Mouse (Mus musculus): ENCODE data around the gene Pcolce.
A peak's percentile ranks its signal among the peaks of the same experiment; 100 is the strongest.

Gene Pcolce

DNA sequence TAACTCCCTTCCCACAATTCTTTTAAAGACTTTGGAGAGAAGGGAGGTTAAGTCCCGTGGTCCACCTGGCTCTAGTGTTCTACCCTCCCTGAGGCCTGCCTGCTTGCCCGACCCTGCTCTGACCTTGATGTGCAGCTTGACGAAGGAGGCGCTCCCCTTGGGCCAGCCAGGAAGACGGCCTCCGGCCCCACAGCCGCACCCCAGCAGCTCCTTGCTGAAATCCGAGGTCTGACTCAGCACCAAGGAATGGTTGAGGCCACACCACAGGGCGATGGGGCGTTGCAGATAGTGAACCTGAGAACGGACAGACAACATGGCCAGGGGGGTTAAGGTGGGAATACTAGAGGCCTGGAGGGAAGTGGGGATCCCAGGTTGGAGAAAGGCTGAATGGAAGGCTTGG, at the start of gene Pcolce:
Pcolce (minus strand) TSS at position 235 of the 400 bp plus-strand sequence.
- H3K36me3 ChIP-seq (ENCODE audit: control insufficient read depth, insufficient read depth, low read length, poor library complexity, severe bottlenecking): peaks cover 1% of the 10 kb centered on the region; the same call in 1 of the 2 replicates
- H3K27me3 ChIP-seq (ENCODE audit: control insufficient read depth, insufficient read depth, low read length, poor library complexity, severe bottlenecking): no peaks in the 10 kb centered on the region
- no peak for DNase-seq (ENCODE audit: low read depth, low spot score)

- no peak for DNase-seq (ENCODE audit: low read depth, low spot score)
- Histone ChIP-seq H3K36me3 (ENCODE audit: control insufficient read depth, insufficient read depth, low read length, poor library complexity, severe bottlenecking) (peaks cover 10% of the 10 kb centered on the region), H3K27me3 (ENCODE audit: control insufficient read depth, insufficient read depth, low read length, poor library complexity, severe bottlenecking) (no peaks in the 10 kb centered on the region)
Observed at GRCm38 (mm10) chr5:137663057-137663456, 49.5 kb upstream of the Pcolce start.

DNA sequence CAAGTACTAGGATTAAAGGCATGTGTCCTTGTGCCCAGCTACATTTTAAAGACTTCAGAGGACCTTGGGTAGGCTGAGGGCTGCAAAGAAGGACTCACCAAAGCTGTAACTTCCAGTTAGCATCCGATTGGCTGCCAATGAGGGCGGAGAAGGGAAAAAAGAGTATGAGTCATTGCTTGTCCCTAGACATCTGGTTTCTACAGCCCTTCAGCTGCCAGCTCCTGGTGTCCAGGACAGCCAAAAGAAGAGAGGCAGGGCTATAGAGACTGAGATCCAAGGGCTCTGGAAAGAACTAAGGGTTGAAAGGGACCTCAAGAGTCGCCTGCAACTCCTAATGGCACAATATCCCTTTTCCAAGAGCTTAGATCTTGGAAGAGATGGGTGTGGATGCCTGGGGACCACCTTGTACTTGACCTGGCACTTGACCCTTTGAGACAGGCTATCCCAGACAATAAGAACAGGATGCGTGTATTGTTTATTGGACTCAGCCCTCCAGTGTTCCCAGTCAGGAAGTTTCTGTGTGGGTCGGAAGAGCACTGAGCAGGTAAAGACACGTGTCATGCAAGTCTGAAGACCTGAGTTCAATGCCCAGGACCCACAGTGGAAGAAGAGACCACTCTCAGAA, 46.6 kb upstream of the Pcolce start:
- Histone ChIP-seq H3K27me3 (ENCODE audit: control insufficient read depth, insufficient read depth, low read length, poor library complexity, severe bottlenecking) (no peaks in the 10 kb centered on the region), H3K36me3 (ENCODE audit: control insufficient read depth, insufficient read depth, low read length, poor library complexity, severe bottlenecking) (peaks cover 10% of the 10 kb centered on the region)
- no peak for DNase-seq (ENCODE audit: low read depth, low spot score)

DNA sequence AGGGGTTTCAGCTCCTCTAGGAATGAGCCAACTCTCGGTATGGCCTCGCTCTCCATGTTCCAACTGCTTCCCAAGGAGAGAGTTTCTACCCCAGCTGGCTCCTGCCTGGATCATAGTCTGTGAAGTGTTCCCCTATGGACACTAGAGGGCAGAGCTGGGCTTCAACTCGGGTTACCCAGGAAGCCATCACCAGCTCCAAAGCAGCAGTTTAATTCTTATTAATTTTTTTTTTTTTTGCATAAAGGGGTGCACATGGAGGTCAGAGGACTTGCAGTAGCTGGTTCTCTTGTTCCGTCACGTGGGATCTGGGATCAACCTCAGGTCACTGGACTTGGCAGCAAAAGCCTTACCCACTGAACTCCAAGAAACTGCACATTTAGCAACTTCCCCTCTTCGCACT, 43.4 kb upstream of the Pcolce start:
- peaks cover 5% of the 10 kb centered on the region; the same call in 1 of the 2 replicates for H3K36me3 ChIP-seq (ENCODE audit: control insufficient read depth, insufficient read depth, low read length, poor library complexity, severe bottlenecking)
- DNase-seq (ENCODE audit: low read depth, low spot score): peak; percentile 79
- no peaks in the 10 kb centered on the region for H3K27me3 ChIP-seq (ENCODE audit: control insufficient read depth, insufficient read depth, low read length, poor library complexity, severe bottlenecking)

GRCm38 (mm10) chr5:137654746-137655145, 41.2 kb upstream of the Pcolce start:
- no peaks in the 10 kb centered on the region for H3K27me3 ChIP-seq (ENCODE audit: control insufficient read depth, insufficient read depth, low read length, poor library complexity, severe bottlenecking)
- peaks cover under 1% of the 10 kb centered on the region; the same call in 1 of the 2 replicates for H3K36me3 ChIP-seq (ENCODE audit: control insufficient read depth, insufficient read depth, low read length, poor library complexity, severe bottlenecking)
- DNase-seq (ENCODE audit: low read depth, low spot score): peak; percentile 59

DNA sequence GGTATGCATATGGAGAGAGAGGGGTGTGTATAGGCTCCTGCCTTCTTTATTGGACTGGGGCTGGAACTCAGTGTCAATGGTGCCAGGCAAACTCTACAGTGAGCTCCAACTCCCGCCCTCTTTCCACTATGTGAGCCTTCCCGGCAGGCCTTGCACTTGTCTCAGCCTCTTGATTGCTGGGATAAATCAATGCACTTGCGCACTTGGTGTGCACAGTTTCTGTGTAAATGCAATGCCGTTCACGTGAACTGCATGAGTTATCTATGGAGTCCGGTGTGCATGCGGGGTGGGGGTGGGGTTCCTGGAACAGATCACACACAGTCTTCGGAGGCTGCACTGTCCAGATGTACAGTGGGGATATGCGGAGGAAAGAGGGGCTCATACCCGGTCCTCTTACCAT, 39.8 kb upstream of the Pcolce start:
- Histone ChIP-seq H3K27me3 (ENCODE audit: control insufficient read depth, insufficient read depth, low read length, poor library complexity, severe bottlenecking) (no peaks in the 10 kb centered on the region), H3K36me3 (ENCODE audit: control insufficient read depth, insufficient read depth, low read length, poor library complexity, severe bottlenecking) (no peaks in the 10 kb centered on the region)
- no peak for DNase-seq (ENCODE audit: low read depth, low spot score)

GRCm38 (mm10) chr5:137652474-137652873, 38.9 kb upstream of the Pcolce start:
- DNase-seq (ENCODE audit: low read depth, low spot score): peak; percentile 75
- Histone ChIP-seq H3K27me3 (ENCODE audit: control insufficient read depth, insufficient read depth, low read length, poor library complexity, severe bottlenecking) (no peaks in the 10 kb centered on the region), H3K36me3 (ENCODE audit: control insufficient read depth, insufficient read depth, low read length, poor library complexity, severe bottlenecking) (no peaks in the 10 kb centered on the region)

DNA sequence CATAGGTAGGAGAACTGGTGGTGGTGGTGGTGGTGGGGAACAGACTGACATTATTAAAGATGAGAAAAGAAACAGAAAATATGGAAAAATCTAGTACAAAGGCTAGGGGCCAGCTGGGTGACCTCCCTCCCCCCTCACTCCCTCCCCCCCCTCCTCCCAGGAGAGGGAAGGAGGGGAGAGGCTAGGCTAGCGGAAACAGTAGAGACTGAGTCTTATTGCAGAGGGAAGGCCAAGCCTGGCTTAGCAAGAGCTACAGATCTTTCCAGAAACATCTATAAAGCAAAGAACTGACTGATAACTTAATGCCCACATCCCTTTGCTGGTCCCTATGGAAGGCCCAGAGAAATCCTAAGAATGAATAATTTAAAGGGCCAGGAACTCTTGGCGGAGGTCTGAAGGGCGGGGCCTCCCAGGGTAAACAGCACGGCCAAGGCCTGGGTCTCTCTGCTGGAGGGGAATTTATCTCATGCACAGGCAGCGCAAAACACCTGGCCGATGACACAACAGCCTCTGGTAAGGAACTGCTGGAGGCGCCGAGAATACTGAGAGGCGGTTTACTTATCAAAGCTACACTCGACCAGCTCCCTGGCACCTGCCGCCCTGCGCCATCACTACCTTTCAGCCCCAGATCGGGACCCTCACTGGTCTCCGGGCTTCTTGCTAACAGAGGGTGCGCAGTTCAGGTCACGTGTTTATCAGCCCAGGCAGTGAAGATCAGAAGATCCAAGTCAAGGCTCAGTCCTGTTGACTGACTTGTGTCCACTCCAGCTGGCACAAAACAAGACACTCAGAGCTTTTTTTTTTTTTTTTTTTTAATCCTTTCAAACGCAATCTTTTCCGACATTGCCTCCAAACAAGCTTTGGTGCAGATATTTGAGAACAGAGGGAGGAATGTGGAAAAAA, 36.3 kb upstream of the Pcolce start:
- no peaks in the 10 kb centered on the region for H3K36me3 ChIP-seq (ENCODE audit: control insufficient read depth, insufficient read depth, low read length, poor library complexity, severe bottlenecking)

DNA sequence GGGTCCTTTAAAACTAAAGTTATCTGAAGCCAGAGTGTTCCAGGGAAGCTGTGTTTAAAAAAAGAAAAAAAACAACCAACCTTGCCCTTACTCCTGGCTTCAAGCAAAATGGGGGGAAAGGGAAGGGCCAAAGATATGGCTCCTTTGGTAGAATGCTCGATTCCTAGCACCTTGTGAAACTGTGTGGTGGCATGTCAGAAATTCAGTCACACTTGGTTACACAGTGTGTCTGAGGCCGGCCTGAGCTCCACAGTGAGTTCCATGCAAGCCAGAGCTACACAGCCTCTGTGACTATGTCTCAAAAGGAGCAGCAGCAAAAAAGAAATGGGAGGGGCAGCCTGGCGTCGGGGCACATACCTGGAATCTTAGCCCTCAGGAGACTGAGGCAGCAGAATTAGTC, 35.7 kb upstream of the Pcolce start:
- H3K36me3 ChIP-seq (ENCODE audit: control insufficient read depth, insufficient read depth, low read length, poor library complexity, severe bottlenecking): no peaks in the 10 kb centered on the region
- no peak for DNase-seq (ENCODE audit: low read depth, low spot score)
- no peaks in the 10 kb centered on the region for H3K27me3 ChIP-seq (ENCODE audit: control insufficient read depth, insufficient read depth, low read length, poor library complexity, severe bottlenecking)

More for the DNA sequence above, 36.3 kb upstream of the Pcolce start:
- H3K27me3 ChIP-seq (ENCODE audit: control insufficient read depth, insufficient read depth, low read length, poor library complexity, severe bottlenecking): no peaks in the 10 kb centered on the region
- no peak for DNase-seq (ENCODE audit: low read depth, low spot score)

GRCm38 (mm10) chr5:137647827-137648601, 34.4 kb upstream of the Pcolce start:
- H3K36me3 ChIP-seq (ENCODE audit: control insufficient read depth, insufficient read depth, low read length, poor library complexity, severe bottlenecking): no peaks in the 10 kb centered on the region
- peak; percentile 42 for DNase-seq (ENCODE audit: low read depth, low spot score)
- no peaks in the 10 kb centered on the region for H3K27me3 ChIP-seq (ENCODE audit: control insufficient read depth, insufficient read depth, low read length, poor library complexity, severe bottlenecking)

- peak; percentile 47 for DNase-seq (ENCODE audit: low read depth, low spot score)
- H3K36me3 ChIP-seq (ENCODE audit: control insufficient read depth, insufficient read depth, low read length, poor library complexity, severe bottlenecking): peaks cover 9% of the 10 kb centered on the region
- no peaks in the 10 kb centered on the region for H3K27me3 ChIP-seq (ENCODE audit: control insufficient read depth, insufficient read depth, low read length, poor library complexity, severe bottlenecking)
Observed at GRCm38 (mm10) chr5:137645652-137646091, 32.1 kb upstream of the Pcolce start, which contains the start of gene Irs3. Gene Irs3, minus strand, starts transcription at chr5:137645714.

DNA sequence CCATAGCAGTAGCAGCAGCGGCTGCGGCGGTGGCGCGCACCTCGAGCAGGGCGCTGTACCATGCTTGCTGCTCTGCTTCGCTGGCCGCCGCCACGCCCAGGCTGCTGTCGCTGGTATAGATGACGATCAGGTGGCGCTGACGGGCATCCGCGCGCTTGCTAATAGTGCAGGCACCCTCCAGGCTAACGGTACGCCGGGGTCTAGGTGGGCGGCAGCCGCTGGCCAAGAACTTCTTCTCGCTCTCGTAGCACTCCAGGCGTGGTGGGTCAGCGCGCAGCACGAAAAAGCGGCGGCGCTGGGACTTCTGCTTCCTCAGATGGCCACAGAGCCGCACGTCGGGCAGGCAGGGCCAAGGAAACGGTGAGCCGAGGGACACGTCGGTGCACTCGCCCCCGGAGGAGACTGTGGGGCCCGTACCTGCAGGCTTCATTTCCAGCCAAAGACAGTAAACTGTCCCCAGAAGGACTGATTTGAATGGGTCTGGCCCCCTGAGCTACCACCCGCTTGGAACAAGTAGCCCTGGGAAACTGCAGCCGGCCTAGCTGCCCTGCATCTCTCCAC, 31.6 kb upstream of the Pcolce start:
- H3K27me3 ChIP-seq (ENCODE audit: control insufficient read depth, insufficient read depth, low read length, poor library complexity, severe bottlenecking): no peaks in the 10 kb centered on the region
- peak; percentile 81 for DNase-seq (ENCODE audit: low read depth, low spot score)
- H3K36me3 ChIP-seq (ENCODE audit: control insufficient read depth, insufficient read depth, low read length, poor library complexity, severe bottlenecking): peaks cover 9% of the 10 kb centered on the region

GRCm38 (mm10) chr5:137644484-137644883, 30.9 kb upstream of the Pcolce start:
- DNase-seq (ENCODE audit: low read depth, low spot score): no peak
- no peaks in the 10 kb centered on the region for H3K27me3 ChIP-seq (ENCODE audit: control insufficient read depth, insufficient read depth, low read length, poor library complexity, severe bottlenecking)
- H3K36me3 ChIP-seq (ENCODE audit: control insufficient read depth, insufficient read depth, low read length, poor library complexity, severe bottlenecking): peaks cover 12% of the 10 kb centered on the region

DNA sequence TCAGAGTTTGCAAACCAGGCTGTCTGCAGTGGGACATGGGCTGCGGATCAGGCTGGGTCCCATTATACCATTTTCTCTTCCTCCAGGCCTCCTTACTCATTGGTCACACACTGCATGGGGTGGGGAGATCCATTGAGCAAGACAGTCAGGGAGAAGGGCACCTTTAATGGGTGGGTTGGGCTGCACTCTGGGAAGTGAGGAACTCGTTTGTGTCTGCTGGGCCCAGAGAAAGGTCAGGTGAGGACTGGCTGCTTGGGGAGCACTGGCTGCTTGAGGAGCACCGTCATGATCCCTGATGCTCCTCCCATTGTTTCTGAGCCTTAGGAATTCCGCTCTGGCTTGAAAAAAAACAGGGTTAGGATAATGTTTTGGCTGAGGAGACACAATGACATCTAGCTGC, 29.3 kb upstream of the Pcolce start:
- H3K27me3 ChIP-seq (ENCODE audit: control insufficient read depth, insufficient read depth, low read length, poor library complexity, severe bottlenecking): no peaks in the 10 kb centered on the region
- peaks cover 23% of the 10 kb centered on the region for H3K36me3 ChIP-seq (ENCODE audit: control insufficient read depth, insufficient read depth, low read length, poor library complexity, severe bottlenecking)
- DNase-seq (ENCODE audit: low read depth, low spot score): no peak
